In the genomic region with DNA sequence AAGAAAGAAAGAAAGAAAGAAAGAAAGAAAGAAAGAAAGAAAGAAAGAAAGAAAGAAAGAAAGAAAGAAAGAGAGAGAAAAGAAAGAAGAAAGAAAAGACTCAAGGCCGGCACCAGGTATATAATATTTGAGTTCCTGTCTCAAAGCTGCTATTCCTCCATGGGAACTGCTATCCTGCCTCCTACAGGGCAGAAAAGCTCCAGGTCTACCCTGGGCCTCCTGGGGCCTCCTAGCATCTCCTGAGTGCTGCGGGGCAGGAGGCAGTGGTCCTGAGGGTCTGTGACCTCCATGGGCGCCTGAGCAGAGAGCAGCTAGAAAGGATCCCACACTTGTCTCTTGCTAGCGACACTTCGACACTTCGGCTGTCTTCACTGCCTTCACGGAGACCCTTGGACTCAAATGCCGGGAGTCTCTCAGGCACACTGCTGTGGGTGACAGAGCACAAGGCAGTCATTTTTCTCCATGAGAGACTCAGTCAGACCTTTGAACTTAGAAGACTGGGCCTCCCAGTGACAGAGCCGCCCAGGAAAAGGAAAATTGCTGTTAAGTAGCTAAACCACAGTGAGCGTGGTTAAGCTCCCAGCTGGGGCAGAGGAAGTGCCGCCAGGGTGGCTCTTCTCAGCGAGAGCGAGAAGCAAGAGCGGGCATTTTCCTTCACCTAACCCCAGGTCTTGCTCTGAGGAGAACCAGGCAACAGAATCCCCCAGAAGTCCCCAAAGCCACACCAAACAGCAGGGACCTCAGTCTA, we compare ENCODE assay signal across 8 mouse cellular contexts. TPM values are rescaled to one million over a fixed set of nuclear protein-coding genes. Genes with fewer than 3 reads are reported as not detected.
DNase-seq lines count a peak whose midpoint lies in the region; ATAC-seq and TF ChIP-seq lines count a peak whose summit lies in the region.

No protein-coding gene starts in this region.

- no peak overlapping the region for H3K27ac ChIP-seq in heart, embryonic 12.5 days (ENCODE audit: poor library complexity, severe bottlenecking)
- peak overlapping the region; percentile 64; the same call in 1 of the 2 replicates for H3K27ac ChIP-seq in cortical plate, adult 2 months (ENCODE audit: insufficient read depth, low read length)
- H3K27ac ChIP-seq in kidney, embryonic 14.5 days (ENCODE audit: low read depth, low read length) = peak overlapping the region; percentile 3; the same call in 1 of the 2 replicates
- peak overlapping the region; percentile 71 for H3K27ac ChIP-seq in spleen, adult 2 months (ENCODE audit: insufficient read depth, low read length)

- H3K4me2 ChIP-seq in heart, embryonic 12.5 days = no peak overlapping the region
- H3K4me2 ChIP-seq in kidney, embryonic 14.5 days (replicated peaks; ENCODE audit: low read depth, low read length) = no peak overlapping the region

- H3K36me3 ChIP-seq in heart, embryonic 12.5 days = no peaks in the 10 kb centered on the region
- no peaks in the 10 kb centered on the region; the same call in 1 of the 2 replicates for H3K36me3 ChIP-seq in kidney, embryonic 14.5 days (ENCODE audit: control insufficient read depth, insufficient read depth, low read length)
- H3K36me3 ChIP-seq in spleen, adult 2 months (ENCODE audit: control insufficient read depth, insufficient read depth, low read length) = peaks cover 2% of the 10 kb centered on the region; the same call in 1 of the 2 replicates

- no peak for ATAC-seq in heart, embryonic 12.5 days (ENCODE audit: insufficient number of reproducible peaks, low FRiP score)
- no peak for ATAC-seq in kidney, embryonic 14.5 days (ENCODE audit: low FRiP score, low TSS enrichment)

- TF ChIP-seq CTCF in cortical plate, adult 2 months (IDR thresholded peaks at IDR 0.05; ENCODE audit: extremely low read depth, insufficient read depth, low read length) = no peak
- TF ChIP-seq CTCF in spleen, adult 2 months (IDR thresholded peaks at IDR 0.05; ENCODE audit: extremely low read depth, insufficient read depth, insufficient read length, insufficient replicate concordance) = no peak

- no peak overlapping the region for H3K4me3 ChIP-seq in heart, embryonic 12.5 days
- H3K4me3 ChIP-seq in cortical plate, adult 2 months (ENCODE audit: insufficient read depth, low read length) = no peak overlapping the region
- no peak overlapping the region for H3K4me3 ChIP-seq in kidney, embryonic 14.5 days (ENCODE audit: low read length)
- H3K4me3 ChIP-seq in spleen, adult 2 months (ENCODE audit: extremely low read depth, insufficient read depth, insufficient read length) = no peak overlapping the region

- H3K9ac ChIP-seq in heart, embryonic 12.5 days = 0 out of 2 replicates have a peak overlapping the region, but pooled peaks have one; percentile 20
- H3K9ac ChIP-seq in kidney, embryonic 14.5 days (ENCODE audit: low read depth, low read length) = no peak overlapping the region

- H3K4me1 ChIP-seq in heart, embryonic 12.5 days (replicated peaks) = peaks cover 87% of the 10 kb centered on the region
- 0 out of 2 replicates have a peak, but pooled peaks cover 2% of the 10 kb centered on the region for H3K4me1 ChIP-seq in cortical plate, adult 2 months (ENCODE audit: control insufficient read depth, insufficient read depth, low read length)
- H3K4me1 ChIP-seq in kidney, embryonic 14.5 days (ENCODE audit: control insufficient read depth, insufficient read depth, low read length) = peaks cover 21% of the 10 kb centered on the region
- H3K4me1 ChIP-seq in spleen, adult 2 months (ENCODE audit: control insufficient read depth, insufficient read depth, insufficient read length) = peaks cover 35% of the 10 kb centered on the region; the same call in 1 of the 2 replicates

- no peak for TF ChIP-seq POLR2A in cortical plate, adult 2 months (IDR thresholded peaks at IDR 0.05; ENCODE audit: extremely low read depth, insufficient read depth, low read length)
- no peak for TF ChIP-seq POLR2A in spleen, adult 2 months (IDR thresholded peaks at IDR 0.05; ENCODE audit: low read depth, low read length)

- DNase-seq in heart, postnatal 4 days = no peak
- DNase-seq in spleen, adult 2 months (ENCODE audit: low read depth in 1 of 2, low spot score in 2 of 2) = peak; percentile 36 to 44
- no peak for DNase-seq in right cerebral cortex, adult 2 months (ENCODE audit: low spot score in 2 of 2)
- DNase-seq in urinary bladder, adult 18-20 months (ENCODE audit: low spot score in 2 of 2) = no peak
- no peak for DNase-seq in layer of hippocampus, adult 8-10 months (ENCODE audit: low spot score in 2 of 2)

- peaks cover 23% of the 10 kb centered on the region for H3K27me3 ChIP-seq in heart, embryonic 12.5 days (replicated peaks)
- peaks cover 18% of the 10 kb centered on the region; the same call in 1 of the 2 replicates for H3K27me3 ChIP-seq in kidney, embryonic 14.5 days (ENCODE audit: control insufficient read depth, insufficient read depth, low read length)
- no peaks in the 10 kb centered on the region for H3K27me3 ChIP-seq in spleen, adult 2 months (ENCODE audit: control insufficient read depth, insufficient read depth, low read length)

- WGBS in heart, embryonic 12.5 days = 51% methylated on average over 14 of the region's 14 CpGs
- 41% methylated on average over 14 of the region's 14 CpGs for WGBS in kidney, embryonic 14.5 days
- WGBS in spleen, adult 2 months = 15% methylated on average over 14 of the region's 14 CpGs

- no peaks in the 10 kb centered on the region for H3K9me3 ChIP-seq in heart, embryonic 12.5 days (replicated peaks)
- H3K9me3 ChIP-seq in kidney, embryonic 14.5 days (ENCODE audit: control insufficient read depth, low read length) = no peaks in the 10 kb centered on the region

RNA-seq across cellular contexts. Expression of gene Grin2c, which starts 35.7 kb away (rescaled TPM):
- polyA plus RNA-seq in heart, embryonic 12.5 days (2016; fragmentation: Nextera tagmentation; extraction: Ambion mirVana) = 0.15 and 0.21 TPM in 2 replicates
- under 1 TPM; 0.12 to 0.18 TPM for total RNA-seq in heart, postnatal 4 days (2021)
- 35.8 and 37.4 TPM in 2 replicates for polyA plus RNA-seq in cortical plate, adult 2 months (2012; rRNA removed)
- polyA plus RNA-seq in kidney, embryonic 14.5 days (2014; fragmentation: Nextera tagmentation; extraction: Ambion mirVana) = not detected in 2 replicates
- polyA plus RNA-seq in spleen, adult 2 months (2012; rRNA removed) = 9.5 and 13.7 TPM in 2 replicates
- total RNA-seq in layer of hippocampus, adult 8-10 months (2022) = 10 to 100 TPM; 42.3 to 48.8 (median 44.6) TPM

RNA-seq across cellular contexts. Expression of gene Nat9, which starts 43.7 kb away (rescaled TPM):
- polyA plus RNA-seq in heart, embryonic 12.5 days (2016; fragmentation: Nextera tagmentation; extraction: Ambion mirVana) = 13.1 and 13.3 TPM in 2 replicates
- total RNA-seq in heart, postnatal 4 days (2021) = 10 to 100 TPM; 11.9 to 12.0 TPM
- 40.9 and 43.2 TPM in 2 replicates for polyA plus RNA-seq in cortical plate, adult 2 months (2012; rRNA removed)
- polyA plus RNA-seq in kidney, embryonic 14.5 days (2014; fragmentation: Nextera tagmentation; extraction: Ambion mirVana) = 18.2 and 18.4 TPM in 2 replicates
- 12.3 and 12.5 TPM in 2 replicates for polyA plus RNA-seq in spleen, adult 2 months (2012; rRNA removed)
- 10 to 100 TPM; 20.4 to 25.2 (median 22.5) TPM for total RNA-seq in layer of hippocampus, adult 8-10 months (2022)

RNA-seq across cellular contexts. Expression of gene Tmem104, which starts 44.1 kb away (rescaled TPM):
- 8.4 TPM in 2 replicates for polyA plus RNA-seq in heart, embryonic 12.5 days (2016; fragmentation: Nextera tagmentation; extraction: Ambion mirVana)
- total RNA-seq in heart, postnatal 4 days (2021) = 1 to 10 TPM; 5.2 to 9.3 TPM
- polyA plus RNA-seq in cortical plate, adult 2 months (2012; rRNA removed) = 9.5 and 10.3 TPM in 2 replicates
- polyA plus RNA-seq in kidney, embryonic 14.5 days (2014; fragmentation: Nextera tagmentation; extraction: Ambion mirVana) = 6.3 and 10.3 TPM in 2 replicates
- 16.3 and 16.5 TPM in 2 replicates for polyA plus RNA-seq in spleen, adult 2 months (2012; rRNA removed)
- total RNA-seq in layer of hippocampus, adult 8-10 months (2022) = 10 to 100 TPM; 12.5 to 19.8 (median 16.1) TPM

RNA-seq across cellular contexts. Expression of gene Fdxr, which starts 45.5 kb away (rescaled TPM):
- polyA plus RNA-seq in heart, embryonic 12.5 days (2016; fragmentation: Nextera tagmentation; extraction: Ambion mirVana) = 11.3 and 12.3 TPM in 2 replicates
- total RNA-seq in heart, postnatal 4 days (2021) = 1 to 10 TPM; 7.5 to 9.5 TPM
- polyA plus RNA-seq in cortical plate, adult 2 months (2012; rRNA removed) = 32.6 and 33.4 TPM in 2 replicates
- polyA plus RNA-seq in kidney, embryonic 14.5 days (2014; fragmentation: Nextera tagmentation; extraction: Ambion mirVana) = 9.2 and 13.1 TPM in 2 replicates
- polyA plus RNA-seq in spleen, adult 2 months (2012; rRNA removed) = 18.7 and 24.6 TPM in 2 replicates
- total RNA-seq in layer of hippocampus, adult 8-10 months (2022) = 10 to 100 TPM; 22.8 to 25.5 (median 24.6) TPM

Comparison
In these comparisons a context has a peak if more than half of its experiments do, and no peak if none do; other contexts are left out.
1. DNase-seq: peak in spleen, adult 2 months (2 of 2); none in heart, postnatal 4 days (single experiment), right cerebral cortex, adult 2 months (0 of 2), urinary bladder, adult 18-20 months (0 of 2) and layer of hippocampus, adult 8-10 months (0 of 2).